Mouse (Mus musculus) CD4-positive naive resting alpha-beta T cell, adult 57 days (primary cell): ENCODE results near the gene Gpr174. TPM values are rescaled to one million over a fixed set of nuclear protein-coding genes. Genes with fewer than 3 reads are reported as not detected.

Source experiments
- total RNA-seq: library from RNA; stranded (reverse); gene quantifications from one replicate; pipeline ENCODE4 v1.2.4, GENCODE M21; 2023

Gene Gpr174
- total RNA-seq, result 58.1 TPM

DNA sequence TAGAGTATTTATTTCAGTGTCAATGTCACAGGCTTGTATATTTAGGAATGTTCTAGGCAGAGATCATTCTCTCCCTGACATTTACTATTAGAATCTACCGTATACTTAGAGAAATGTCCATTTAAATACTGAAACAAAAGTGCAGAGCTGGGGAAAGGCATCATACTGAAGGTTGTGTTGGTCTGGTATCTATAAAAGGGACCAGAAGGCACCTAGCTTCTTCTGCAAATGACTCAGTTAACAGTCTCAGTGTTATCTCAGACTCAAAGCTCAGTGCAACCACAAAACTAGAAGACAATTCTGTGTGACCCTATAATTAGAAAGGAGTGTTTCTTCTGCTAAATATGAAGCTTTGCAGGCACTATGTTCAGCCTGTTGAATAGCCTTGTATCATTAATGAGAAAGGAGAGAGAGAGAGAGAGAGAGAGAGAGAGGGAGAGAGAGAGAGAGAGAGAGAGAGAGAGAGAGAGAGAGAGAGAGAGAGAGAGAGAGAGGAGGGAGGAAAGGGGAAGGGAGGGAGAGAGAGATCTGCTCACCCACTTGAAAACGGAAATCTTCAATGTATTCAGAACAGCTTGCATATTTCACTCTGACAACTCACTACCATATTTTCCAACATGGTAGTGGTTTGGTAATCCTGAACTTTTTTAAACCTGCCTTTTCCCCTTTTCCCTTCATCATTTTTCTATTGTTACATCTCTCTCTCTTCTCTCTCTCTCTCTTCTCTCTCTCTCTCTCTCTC lies at the start of gene Gpr174:
Gene Gpr174 (plus strand): TSS at position 393 of the 742 bp plus-strand sequence.

Other genes with a start within 250 kb of the Gpr174 start
- 231 TPM for gene P2ry10, start 167.4 kb upstream of the Gpr174 start, total RNA-seq
- 21.1 TPM for gene P2ry10b, start 107.0 kb upstream of the Gpr174 start, total RNA-seq
- gene Itm2a, start 147.5 kb downstream of the Gpr174 start, total RNA-seq, result 59.3 TPM